Mouse (Mus musculus) MEL (cell line): ENCODE data around the gene Col23a1.

ENCODE experiments used
- E2F4 ChIP-seq: IDR thresholded peaks from 2 replicates; pipeline ENCODE4 v1.6.1; 2011; ENCODE audit warnings: low read depth, low read length, improper control_type of control experiment, borderline replicate concordance
- ZNF384 ChIP-seq: IDR thresholded peaks from 2 replicates; pipeline ENCODE4 v1.6.1; 2012; ENCODE audit warnings: low read depth, mild to moderate bottlenecking, inconsistent platforms, low read length, improper control_type of control experiment

GRCm38 (mm10) chr11:51370273-51370672 is 80.6 kb downstream of the Col23a1 start:
- TF ChIP-seq E2F4: no peak
- TF ChIP-seq ZNF384: no peak
